Mouse (Mus musculus) erythroblast, embryonic 14.5 days (primary cell): Measurements from ENCODE around the gene Taf8.

Source experiments
- GATA1 ChIP-seq: IDR thresholded peaks from 2 replicates; pipeline ENCODE4 v1.6.1; 2012; ENCODE audit warnings: low read length, inconsistent platforms, mixed read lengths
- TAL1 ChIP-seq: IDR thresholded peaks from 3 replicates; pipeline ENCODE4 v1.6.1; 2012; ENCODE audit warnings: low read length, inconsistent platforms, mixed read lengths

- no peak for TF ChIP-seq GATA1
- TF ChIP-seq TAL1, result no peak
These were observed 37.1 kb downstream of the Taf8 start for GRCm38 (mm10) chr17:47465016-47465415.
